24 mouse cellular contexts compared by ENCODE assay signal in the genomic region with DNA sequence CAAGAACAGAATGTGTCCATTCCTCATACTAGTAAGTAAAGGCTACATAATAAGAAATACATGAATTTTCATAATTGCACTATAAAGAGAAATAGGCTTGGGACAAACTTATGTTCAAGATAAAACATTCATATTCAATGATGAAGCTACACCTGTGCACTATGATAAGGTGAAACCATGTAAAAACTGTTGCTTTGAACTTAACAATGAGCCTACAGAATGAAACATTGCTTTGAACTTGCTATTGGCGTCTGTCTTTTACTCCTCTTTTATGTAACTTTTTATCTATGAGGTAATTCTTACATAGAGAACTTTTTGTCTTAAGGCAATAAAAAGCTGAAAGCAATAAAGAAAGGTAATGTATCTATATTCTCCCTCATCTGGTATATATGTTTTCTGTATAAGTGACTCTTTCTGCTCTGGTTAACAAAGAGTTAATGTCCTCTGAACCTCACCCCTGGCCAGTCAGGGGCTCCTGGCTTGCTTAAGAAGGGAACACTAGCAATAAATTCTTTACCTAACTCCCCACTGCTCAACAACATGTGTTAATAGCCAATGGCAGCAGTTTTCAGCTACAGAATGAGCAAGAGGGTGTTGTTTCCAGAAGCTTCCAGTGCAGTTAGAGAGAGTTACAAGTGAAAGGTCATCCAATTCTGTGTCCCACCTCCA.
A peak's percentile ranks its signal among the peaks of the same experiment; 100 is the strongest.
DNase-seq lines count a peak whose midpoint lies in the region; ATAC-seq lines count a peak whose summit lies in the region.
"Had no signal": no experiment of that assay in that cellular context is flagged by ENCODE, and none has a peak within 500 bp of the region (broad histone marks: within the 10 kb centered on the region; RNA-seq: fewer than 3 reads in every experiment).

No protein-coding gene starts in this region.

- H3K27me3 ChIP-seq in intestine, embryonic 14.5 days (replicated peaks; ENCODE audit: control insufficient read depth, insufficient read depth, low read length): no peaks in the 10 kb centered on the region
- no peaks in the 10 kb centered on the region for H3K27me3 ChIP-seq in intestine, embryonic 16.5 days (replicated peaks; ENCODE audit: control insufficient read depth, insufficient read depth, low read length)
- no peaks in the 10 kb centered on the region for H3K27me3 ChIP-seq in limb, embryonic 10.5 days (ENCODE audit: low read depth, poor library complexity, severe bottlenecking)
- H3K27me3 ChIP-seq: embryonic facial prominence, embryonic 13.5 days; embryonic facial prominence, embryonic 15.5 days; forebrain, embryonic 12.5 days had no signal

- H3K36me3 ChIP-seq in intestine, embryonic 14.5 days (ENCODE audit: control insufficient read depth, insufficient read depth, low read length): no peaks in the 10 kb centered on the region
- no peaks in the 10 kb centered on the region for H3K36me3 ChIP-seq in intestine, embryonic 16.5 days (ENCODE audit: control insufficient read depth, insufficient read depth, low read length)
- no peaks in the 10 kb centered on the region for H3K36me3 ChIP-seq in limb, embryonic 10.5 days
- H3K36me3 ChIP-seq: embryonic facial prominence, embryonic 13.5 days; embryonic facial prominence, embryonic 15.5 days; forebrain, embryonic 10.5 days; forebrain, embryonic 12.5 days had no signal

- H3K4me2 ChIP-seq in intestine, embryonic 14.5 days (ENCODE audit: low read length): no peak overlapping the region
- H3K4me2 ChIP-seq in intestine, embryonic 16.5 days (ENCODE audit: low read depth, low read length): no peak overlapping the region
- H3K4me2 ChIP-seq: embryonic facial prominence, embryonic 13.5 days; embryonic facial prominence, embryonic 15.5 days; forebrain, embryonic 12.5 days had no signal

- peak; percentile 27; the same call in 1 of the 2 replicates for ATAC-seq in intestine, embryonic 14.5 days (replicated peaks; ENCODE audit: low FRiP score, low TSS enrichment, low read depth)
- ATAC-seq in intestine, embryonic 16.5 days: peak; percentile 86
- ATAC-seq: forebrain, embryonic 14.5 days had no signal

- peak; percentile 20 for DNase-seq in forelimb bud, embryonic 11.5 days (ENCODE audit: low read depth, low spot score)
- DNase-seq in intestine, embryonic 14.5 days (ENCODE audit: low spot score): no peak
- DNase-seq in limb, embryonic 10.5 days (ENCODE audit: low spot score): peak; percentile 27
- no peak for DNase-seq in lung, postnatal 14 days
- no peak for DNase-seq in ovary, adult 18-20 months (ENCODE audit: low spot score)
- DNase-seq in heart, adult 8-10 months (ENCODE audit: low spot score): no peak
- no peak for DNase-seq in gastrocnemius, postnatal 10 days
- DNase-seq: adrenal gland, adult 2 months; adrenal gland, postnatal 10 days; adrenal gland, postnatal 25 days; cerebellum, adult 11 months; cerebellum, adult 18-20 months; cerebellum, adult 8-10 months; cerebellum, adult 9-11 months; cerebellum, postnatal 14 days; cerebellum, postnatal 36 days; embryo, embryonic 11 days had no signal

- no peaks in the 10 kb centered on the region for H3K9me3 ChIP-seq in intestine, embryonic 14.5 days (ENCODE audit: control insufficient read depth, low read length)
- no peaks in the 10 kb centered on the region for H3K9me3 ChIP-seq in intestine, embryonic 16.5 days (ENCODE audit: control insufficient read depth, low read length)
- no peaks in the 10 kb centered on the region for H3K9me3 ChIP-seq in limb, embryonic 10.5 days (replicated peaks)
- H3K9me3 ChIP-seq: embryonic facial prominence, embryonic 13.5 days; embryonic facial prominence, embryonic 15.5 days; forebrain, embryonic 10.5 days; forebrain, embryonic 12.5 days had no signal

- H3K27ac ChIP-seq in intestine, embryonic 14.5 days (ENCODE audit: low read depth): no peak overlapping the region
- H3K27ac ChIP-seq in intestine, embryonic 16.5 days (ENCODE audit: low read length): no peak overlapping the region
- no peak overlapping the region for H3K27ac ChIP-seq in limb, embryonic 10.5 days
- H3K27ac ChIP-seq: embryonic facial prominence, embryonic 13.5 days; embryonic facial prominence, embryonic 15.5 days; forebrain, embryonic 10.5 days; forebrain, embryonic 12.5 days had no signal

- 65% methylated on average over 1 of the region's 1 CpGs for WGBS in intestine, embryonic 14.5 days
- WGBS in intestine, embryonic 16.5 days: 52% methylated on average over 1 of the region's 1 CpGs
- WGBS in limb, embryonic 10.5 days: 91% methylated on average over 1 of the region's 1 CpGs

- H3K9ac ChIP-seq in intestine, embryonic 14.5 days (ENCODE audit: low read length): no peak overlapping the region
- H3K9ac ChIP-seq in intestine, embryonic 16.5 days (ENCODE audit: low read depth, low read length): no peak overlapping the region
- H3K9ac ChIP-seq: embryonic facial prominence, embryonic 13.5 days; embryonic facial prominence, embryonic 15.5 days; forebrain, embryonic 12.5 days had no signal

- no peak overlapping the region for H3K4me3 ChIP-seq in intestine, embryonic 14.5 days (ENCODE audit: low read depth, low read length)
- H3K4me3 ChIP-seq in intestine, embryonic 16.5 days (ENCODE audit: low read length): no peak overlapping the region
- no peak overlapping the region for H3K4me3 ChIP-seq in limb, embryonic 10.5 days
- H3K4me3 ChIP-seq: embryonic facial prominence, embryonic 13.5 days; embryonic facial prominence, embryonic 15.5 days; erythroblast, embryonic 14.5 days; forebrain, embryonic 10.5 days; forebrain, embryonic 12.5 days had no signal

- no peaks in the 10 kb centered on the region for H3K4me1 ChIP-seq in intestine, embryonic 14.5 days (replicated peaks; ENCODE audit: control insufficient read depth, insufficient read depth, low read length)
- H3K4me1 ChIP-seq in intestine, embryonic 16.5 days (ENCODE audit: control insufficient read depth, insufficient read depth, low read length): no peaks in the 10 kb centered on the region
- H3K4me1 ChIP-seq in limb, embryonic 10.5 days: no peaks in the 10 kb centered on the region
- H3K4me1 ChIP-seq: embryonic facial prominence, embryonic 13.5 days; embryonic facial prominence, embryonic 15.5 days; forebrain, embryonic 10.5 days; forebrain, embryonic 12.5 days had no signal

Comparison
In these comparisons a context has a peak if more than half of its experiments do, and no peak if none do; other contexts are left out.
1. DNase-seq: peak in forelimb bud, embryonic 11.5 days (single experiment) and limb, embryonic 10.5 days (single experiment); none in intestine, embryonic 14.5 days (single experiment), lung, postnatal 14 days (single experiment), ovary, adult 18-20 months (single experiment), heart, adult 8-10 months (single experiment) and gastrocnemius, postnatal 10 days (single experiment).